Mouse (Mus musculus) liver, adult 2 months (tissue): ENCODE data around the gene Lipa.

Source experiments
- CTCF ChIP-seq: fragments of 200-500 bp; IDR thresholded peaks from 2 replicates; pipeline ENCODE4 v1.5.1; 2011; ENCODE audit warnings: low read depth, low read length, control low read depth
- POLR2A ChIP-seq: fragments of 200-500 bp; IDR thresholded peaks from 2 replicates; pipeline ENCODE4 v1.6.1; 2011; ENCODE audit warnings: low read length, control low read depth; ENCODE audit not compliant: insufficient read depth; ENCODE audit errors: extremely low read depth

DNA sequence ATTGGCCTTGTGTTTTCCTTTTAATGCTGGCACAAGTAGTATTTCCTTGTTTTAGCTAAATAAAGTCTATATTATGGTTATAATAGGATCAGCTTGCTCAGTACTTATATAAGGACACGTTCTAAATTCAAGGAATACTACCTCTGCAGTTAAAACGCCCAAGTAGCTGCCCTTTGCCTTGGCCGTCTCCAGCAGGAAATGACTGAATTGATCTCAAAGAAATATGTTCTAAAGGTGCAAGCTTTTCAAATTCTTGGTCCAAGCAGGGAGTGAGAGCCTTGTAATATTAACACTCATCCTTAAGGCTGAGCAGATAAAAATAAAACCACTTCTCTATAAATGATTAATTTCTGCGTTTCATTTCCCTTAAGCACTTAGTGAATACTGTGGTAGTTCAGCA lies 7.2 kb downstream of the Lipa start:
- TF ChIP-seq CTCF: no peak
- no peak for TF ChIP-seq POLR2A
